Mouse (Mus musculus): ENCODE results near the gene Itga5. TPM values are rescaled to one million over a fixed set of nuclear protein-coding genes. Genes with fewer than 3 reads are reported as not detected.
A peak's percentile ranks its signal among the peaks of the same experiment; 100 is the strongest.
"Not testable (repeated sequence)": the region's sequence is repeated elsewhere in the genome, so short reads cannot be mapped to it uniquely, and the experiment has no call there.

Gene Itga5
- polyA plus RNA-seq (2017; shearing (Covaris generic)) = 1 to 10 TPM; 1.9 to 3.8 TPM

- peak; percentile 55 for ATAC-seq
These were observed at the start of gene Itga5 for GRCm38 (mm10) chr15:103366376-103367149. Itga5 (minus strand) TSS chr15:103366763.

- ATAC-seq = not testable (repeated sequence)
These were observed 39.0 kb upstream of the Itga5 start for GRCm38 (mm10) chr15:103405586-103405985.

- ATAC-seq = no peak
These were observed 34.8 kb upstream of the Itga5 start for GRCm38 (mm10) chr15:103401361-103401760.

- no peak for ATAC-seq
These were observed 27.0 kb upstream of the Itga5 start for GRCm38 (mm10) chr15:103393577-103393976.

- ATAC-seq = no peak
These were observed 22.1 kb upstream of the Itga5 start for GRCm38 (mm10) chr15:103388556-103389145.

GRCm38 (mm10) chr15:103383771-103384488, 17.4 kb upstream of the Itga5 start:
- no peak for ATAC-seq

- ATAC-seq = no peak
These were observed 16.3 kb upstream of the Itga5 start for GRCm38 (mm10) chr15:103382795-103383406.

GRCm38 (mm10) chr15:103382075-103382474, 15.5 kb upstream of the Itga5 start:
- no peak for ATAC-seq

- ATAC-seq = no peak
These were observed 12.2 kb upstream of the Itga5 start for GRCm38 (mm10) chr15:103378665-103379356.

- ATAC-seq = no peak
These were observed 11.4 kb upstream of the Itga5 start for GRCm38 (mm10) chr15:103377752-103378664.

GRCm38 (mm10) chr15:103376837-103377269, 10.3 kb upstream of the Itga5 start:
- ATAC-seq = no peak

- no peak for ATAC-seq
These were observed 8.7 kb upstream of the Itga5 start for GRCm38 (mm10) chr15:103375112-103375800.

- ATAC-seq = no peak
These were observed 5.9 kb upstream of the Itga5 start for GRCm38 (mm10) chr15:103372461-103372860.

GRCm38 (mm10) chr15:103371741-103372140, 5.2 kb upstream of the Itga5 start:
- ATAC-seq = no peak

- ATAC-seq = no peak
These were observed 4.6 kb upstream of the Itga5 start for GRCm38 (mm10) chr15:103371208-103371607.

- no peak for ATAC-seq
These were observed 3.9 kb upstream of the Itga5 start for GRCm38 (mm10) chr15:103370462-103370861.

GRCm38 (mm10) chr15:103369123-103369522, 2.6 kb upstream of the Itga5 start:
- no peak for ATAC-seq

- ATAC-seq = no peak
These were observed 1.8 kb upstream of the Itga5 start for GRCm38 (mm10) chr15:103368179-103368940.

- ATAC-seq = peak; percentile 79
These were observed 840 bp downstream of the Itga5 start for GRCm38 (mm10) chr15:103365471-103366375.

Measured in CD4-positive, CD25-positive, alpha-beta regulatory T cell, adult 4 months (primary cell).